Comparison of ENCODE assay signal across 18 mouse cellular contexts in the genomic region with DNA sequence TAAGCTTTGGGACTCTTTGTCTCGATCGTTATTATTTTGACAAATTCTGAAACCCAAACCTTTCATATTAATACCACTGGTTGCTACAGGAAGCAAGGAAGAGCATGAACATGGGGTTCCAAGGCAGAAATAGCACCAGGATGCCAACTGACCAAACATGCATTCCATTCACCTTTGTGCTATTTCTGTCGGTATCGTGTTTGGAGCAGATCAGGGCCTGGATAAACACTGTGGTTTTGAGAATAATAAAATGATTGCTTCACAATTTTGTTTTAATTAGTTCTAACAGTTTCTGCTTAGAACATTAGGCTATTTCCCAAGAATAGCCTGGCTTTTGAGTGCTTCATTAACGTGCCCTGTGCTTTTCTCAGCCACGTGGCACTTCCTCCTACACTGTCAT.
"Had no signal": no experiment of that assay in that cellular context is flagged by ENCODE, and none has a peak within 500 bp of the region (broad histone marks: within the 10 kb centered on the region; RNA-seq: fewer than 3 reads in every experiment).

No protein-coding gene starts in this region.

- ATAC-seq: liver, postnatal 0 days; lung, postnatal 0 days; midbrain, embryonic 15.5 days had no signal

- H3K4me1 ChIP-seq: limb, embryonic 12.5 days; limb, embryonic 15.5 days had no signal

- H3K4me3 ChIP-seq: limb, embryonic 12.5 days; limb, embryonic 15.5 days; midbrain, embryonic 12.5 days; midbrain, embryonic 15.5 days; neural tube, embryonic 13.5 days had no signal

- H3K9me3 ChIP-seq: limb, embryonic 12.5 days; limb, embryonic 15.5 days; midbrain, embryonic 12.5 days; midbrain, embryonic 15.5 days; neural tube, embryonic 13.5 days had no signal

- H3K36me3 ChIP-seq: limb, embryonic 12.5 days; limb, embryonic 15.5 days; midbrain, embryonic 12.5 days; midbrain, embryonic 15.5 days; neural tube, embryonic 13.5 days had no signal

- DNase-seq: kidney, adult 9 months; kidney, postnatal 25 days; left cerebral cortex, postnatal 4 days; liver, postnatal 0 days; lung, embryonic 14.5 days; retina, postnatal 1 day; right cerebral cortex, postnatal 25 days; thymus, adult 18-20 months; thymus, postnatal 36 days had no signal

- H3K27me3 ChIP-seq: limb, embryonic 12.5 days; limb, embryonic 15.5 days; midbrain, embryonic 12.5 days; midbrain, embryonic 15.5 days; neural tube, embryonic 13.5 days had no signal

- H3K4me2 ChIP-seq: limb, embryonic 12.5 days; limb, embryonic 15.5 days; liver, embryonic 11.5 days; lung, embryonic 14.5 days; midbrain, embryonic 12.5 days; midbrain, embryonic 15.5 days; neural tube, embryonic 13.5 days had no signal

- H3K27ac ChIP-seq: limb, embryonic 12.5 days; limb, embryonic 15.5 days; liver, embryonic 14.5 days; macrophage; midbrain, embryonic 12.5 days; midbrain, embryonic 15.5 days; neural tube, embryonic 13.5 days had no signal

- H3K9ac ChIP-seq: limb, embryonic 12.5 days; limb, embryonic 15.5 days; liver, embryonic 14.5 days; liver, postnatal 0 days; lung, embryonic 14.5 days; midbrain, embryonic 12.5 days; midbrain, embryonic 15.5 days; neural tube, embryonic 13.5 days had no signal
